Mouse (Mus musculus) myocyte (in vitro differentiated cells): ENCODE measurements around the gene Acsl1.

Experiments used
- E2F4 ChIP-seq: IDR thresholded peaks from one replicate; pipeline ENCODE4 v1.6.1; 2011; ENCODE audit warnings: mild to moderate bottlenecking, control low read depth, moderate library complexity; ENCODE audit not compliant: insufficient read depth
- MAX ChIP-seq: IDR thresholded peaks from one replicate; pipeline ENCODE4 v1.6.1; 2011; ENCODE audit warnings: low read depth, mild to moderate bottlenecking, control low read depth
- MYOG ChIP-seq, 3 experiments: IDR thresholded peaks; one replicate each; pipeline ENCODE4 v1.6.1; 2011; ENCODE audit warnings: control low read depth in 2 of 3, low read depth in 2 of 3, mild to moderate bottlenecking in 2 of 3; ENCODE audit not compliant: insufficient read length in 2 of 3, control insufficient read depth in 1 of 3, insufficient read depth in 1 of 3
- POLR2A ChIP-seq: IDR thresholded peaks from one replicate; pipeline ENCODE4 v1.6.1; 2011; ENCODE audit warnings: low read depth, mild to moderate bottlenecking, control low read depth, moderate library complexity; ENCODE audit not compliant: insufficient read length
- POLR2AphosphoS2 ChIP-seq: IDR thresholded peaks from one replicate; pipeline ENCODE4 v1.6.1; 2011; ENCODE audit warnings: low read depth, control low read depth; ENCODE audit not compliant: insufficient read length
- TCF12 ChIP-seq: IDR thresholded peaks from one replicate; pipeline ENCODE4 v1.6.1; 2011; ENCODE audit warnings: mild to moderate bottlenecking, control low read depth; ENCODE audit not compliant: poor library complexity, insufficient read depth, severe bottlenecking
- TCF3 ChIP-seq: IDR thresholded peaks from one replicate; pipeline ENCODE4 v1.6.1; 2011; ENCODE audit warnings: low read depth, control low read depth; ENCODE audit not compliant: insufficient read length
- USF1 ChIP-seq: IDR thresholded peaks from one replicate; pipeline ENCODE4 v1.6.1; 2011; ENCODE audit warnings: low read depth, mild to moderate bottlenecking, control low read depth, moderate library complexity

- TF ChIP-seq POLR2A: no peak
- TF ChIP-seq TCF3: no peak
- TF ChIP-seq MAX: no peak
- no peak for TF ChIP-seq USF1
- no peak for TF ChIP-seq MYOG (IDR thresholded peaks at IDR 0.05; ENCODE audit: control insufficient read depth in 1 of 3, insufficient read depth in 1 of 3, insufficient read length in 2 of 3, low read depth in 2 of 3)
- TF ChIP-seq POLR2AphosphoS2: no peak
- no peak for TF ChIP-seq TCF12
- TF ChIP-seq E2F4: no peak
Measured at GRCm38 (mm10) chr8:46471926-46472485, 1.2 kb downstream of the Acsl1 start.
